Mouse (Mus musculus) embryonic facial prominence, embryonic 14.5 days (tissue): ENCODE measurements around the gene Hlx. TPM values are rescaled to one million over a fixed set of nuclear protein-coding genes. Genes with fewer than 3 reads are reported as not detected.
A peak's percentile ranks its signal among the peaks of the same experiment; 100 is the strongest.

Source experiments
- ATAC-seq: fragments of 200-750 bp; cut with Nextera tagmentation; 2 replicates; pipeline ENCODE4 v1.8.0; 2017; ENCODE audit warnings: low read depth, moderate number of reproducible peaks, moderate TSS enrichment
- DNase-seq: peaks from one replicate; pipeline ENCODE4 v3.0.0-alpha.2; 2015; ENCODE audit warnings: low spot score
- H3K27ac ChIP-seq: fragments of 300-500 bp; sonication (generic); replicated peaks from 2 replicates; pipeline ENCODE4 v1.5.1; 2014; ENCODE audit warnings: low read depth, mild to moderate bottlenecking, low read length, moderate library complexity
- H3K27me3 ChIP-seq: fragments of 300-500 bp; sonication (generic); replicated peaks from 2 replicates; pipeline ENCODE4 v1.6.1; 2014; ENCODE audit warnings: low read length; ENCODE audit not compliant: control insufficient read depth, insufficient read depth
- H3K36me3 ChIP-seq: fragments of 300-500 bp; sonication (generic); 2 replicates; pipeline ENCODE4 v1.6.1; 2014; ENCODE audit warnings: low read length, mixed read lengths; ENCODE audit not compliant: control insufficient read depth, insufficient read depth
- H3K4me1 ChIP-seq: fragments of 300-500 bp; sonication (generic); 2 replicates; pipeline ENCODE4 v1.6.1; 2014; ENCODE audit warnings: antibody characterized with exemption, low read length; ENCODE audit not compliant: control insufficient read depth, insufficient read depth
- H3K4me2 ChIP-seq: fragments of 300-500 bp; sonication (generic); 2 replicates; pipeline ENCODE4 v1.6.1; 2014; ENCODE audit warnings: low read depth, mild to moderate bottlenecking, low read length, moderate library complexity, mixed read lengths
- H3K4me3 ChIP-seq: fragments of 300-500 bp; sonication (generic); 2 replicates; pipeline ENCODE4 v1.5.1; 2014; ENCODE audit warnings: low read depth, mild to moderate bottlenecking, low read length
- H3K9ac ChIP-seq: fragments of 300-500 bp; sonication (generic); 2 replicates; pipeline ENCODE4 v1.6.1; 2014; ENCODE audit warnings: low read depth, mild to moderate bottlenecking, low read length, moderate library complexity, mixed read lengths
- H3K9me3 ChIP-seq: fragments of 300-500 bp; sonication (generic); 2 replicates; pipeline ENCODE4 v1.6.1; 2016; ENCODE audit warnings: low read length; ENCODE audit not compliant: control insufficient read depth
- WGBS: fragments of 180-500 bp; shearing (Covaris S2); extraction: QIAGEN DNeasy Blood & Tissue Kit; methylation state at CpG from one replicate; pipeline ENCODE4 v1.1.7; 2014; 5-methylcytosine and 5-hydroxymethylcytosine counted together
- polyA plus RNA-seq: library from polyadenylated mRNA; unstranded; fragments of >200 nt; fragmentation: Nextera tagmentation; extraction: Ambion mirVana; gene quantifications from 2 replicates; pipeline ENCODE4 v1.2.1, GENCODE M21; 2014

Gene Hlx
- polyA plus RNA-seq, 1 experiment from 2014 or later, result 14.4 TPM

DNA sequence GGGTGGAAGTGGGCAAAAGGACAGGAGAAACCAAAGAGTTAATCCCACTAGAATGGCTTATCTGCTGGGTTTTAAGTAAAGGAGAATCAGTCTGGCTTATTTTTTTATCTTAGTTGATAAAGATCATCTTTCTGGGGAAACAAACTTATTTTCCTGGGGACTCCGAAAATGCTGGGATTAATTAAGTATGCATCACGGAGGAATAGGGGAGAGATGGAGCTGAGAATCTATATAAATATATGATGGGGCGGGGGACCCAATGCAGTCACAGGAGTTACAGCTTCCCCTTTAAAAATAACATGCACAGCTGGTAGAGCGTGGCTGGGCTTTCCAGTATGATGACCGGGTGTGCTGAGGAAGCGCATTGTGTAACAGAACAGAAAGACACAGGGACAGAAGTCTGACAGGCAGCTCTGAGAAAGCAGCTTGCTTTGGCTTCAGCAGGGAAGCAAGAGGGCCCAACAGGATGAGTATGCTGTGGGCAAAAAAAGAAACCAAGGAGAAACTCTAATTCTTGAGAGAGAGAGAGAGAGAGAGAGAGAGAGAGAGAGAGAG, 3.8 kb downstream of the Hlx start:
- H3K4me1 ChIP-seq, result peaks cover 16% of the 10 kb centered on the region
- H3K36me3 ChIP-seq, result no peaks in the 10 kb centered on the region
- 0 out of 2 replicates have a peak overlapping the region, but pooled peaks have one; percentile 37 for H3K4me3 ChIP-seq
- WGBS, result 11% methylated on average over 6 of the region's 6 CpGs
- peak overlapping the region; percentile 93; the same call in 1 of the 2 replicates for H3K4me2 ChIP-seq
- H3K27ac ChIP-seq, result no peak overlapping the region
- ATAC-seq (no peak), DNase-seq (peak; percentile 42)
- peaks cover 97% of the 10 kb centered on the region for H3K27me3 ChIP-seq
- H3K9ac ChIP-seq, result no peak overlapping the region
- no peaks in the 10 kb centered on the region for H3K9me3 ChIP-seq

DNA sequence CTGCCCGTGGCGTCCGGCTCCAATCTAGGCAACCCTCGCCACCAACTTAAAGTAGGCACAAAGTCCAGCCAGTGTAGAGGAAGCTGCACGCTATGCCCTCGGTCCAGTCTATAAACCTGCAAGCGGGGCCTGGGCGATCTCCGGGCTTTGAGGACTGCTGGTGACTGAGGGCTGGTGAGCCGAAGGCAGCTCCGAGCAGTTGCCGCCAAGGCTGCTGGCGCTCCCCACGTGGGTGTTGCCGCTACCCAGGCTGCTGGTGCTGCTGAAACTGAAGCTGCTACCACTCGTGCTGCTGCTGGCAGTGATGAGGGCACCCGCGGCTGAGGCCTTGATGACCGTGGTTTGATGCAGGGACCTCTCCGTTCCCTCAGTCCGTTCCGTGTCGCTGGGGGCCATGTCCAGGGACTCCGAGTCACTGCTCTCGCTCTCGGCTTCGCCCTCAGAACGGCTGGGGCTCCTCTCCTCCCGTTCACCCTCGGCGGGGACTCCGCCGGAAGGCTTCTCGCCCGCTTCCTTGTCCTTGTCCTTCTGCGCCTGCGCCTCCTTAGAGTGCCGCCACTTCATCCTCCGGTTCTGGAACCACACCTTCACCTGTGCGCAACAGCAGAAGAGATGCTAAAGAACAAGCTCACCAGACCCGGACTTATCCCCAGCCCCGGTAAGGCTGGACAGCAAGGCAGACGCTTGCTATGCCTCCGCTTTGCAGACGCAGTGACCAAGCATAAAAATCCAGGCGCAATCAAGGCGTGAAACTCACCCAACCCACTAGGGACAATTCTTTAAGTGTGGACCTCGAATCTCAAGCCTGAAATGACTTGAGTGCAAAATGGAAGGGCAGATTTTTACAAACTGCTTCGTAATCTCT, 4.8 kb downstream of the Hlx start:
- Histone ChIP-seq H3K27ac (no peak overlapping the region), H3K4me2 (peak overlapping the region; percentile 56), H3K4me3 (peak overlapping the region; percentile 37), H3K36me3 (no peaks in the 10 kb centered on the region), H3K9me3 (no peaks in the 10 kb centered on the region), H3K27me3 (peaks cover 97% of the 10 kb centered on the region), H3K9ac (no peak overlapping the region; the same call in none of the 2 replicates), H3K4me1 (peaks cover 12% of the 10 kb centered on the region)
- DNase-seq (peak; percentile 40), ATAC-seq (peak; percentile 27; the same call in 1 of the 2 replicates)
- WGBS, result 4% methylated on average over 41 of the region's 49 CpGs

- no peak for DNase-seq
- 17% methylated on average over 16 of the region's 16 CpGs for WGBS
- H3K4me1 ChIP-seq, result peaks cover 7% of the 10 kb centered on the region
- H3K4me3 ChIP-seq, result peak overlapping the region; percentile 37
- H3K36me3 ChIP-seq, result no peaks in the 10 kb centered on the region
- H3K4me2 ChIP-seq, result peak overlapping the region; percentile 56; the same call in 1 of the 2 replicates
- no peak overlapping the region for H3K9ac ChIP-seq
- peaks cover 99% of the 10 kb centered on the region for H3K27me3 ChIP-seq
- no peaks in the 10 kb centered on the region for H3K9me3 ChIP-seq
- no peak for ATAC-seq
- H3K27ac ChIP-seq, result no peak overlapping the region
Measured at GRCm38 (mm10) chr1:184726576-184727300, 5.7 kb downstream of the Hlx start.

GRCm38 (mm10) chr1:184725318-184725790, 7.1 kb downstream of the Hlx start:
- DNase-seq (no peak), ATAC-seq (no peak)
- Histone ChIP-seq H3K27me3 (peaks cover 99% of the 10 kb centered on the region), H3K4me2 (no peak overlapping the region), H3K36me3 (no peaks in the 10 kb centered on the region), H3K4me3 (no peak overlapping the region), H3K9ac (no peak overlapping the region), H3K27ac (no peak overlapping the region), H3K9me3 (no peaks in the 10 kb centered on the region), H3K4me1 (peaks cover 3% of the 10 kb centered on the region; the same call in 1 of the 2 replicates)
- 12% methylated on average over 11 of the region's 11 CpGs for WGBS

GRCm38 (mm10) chr1:184724551-184725317, 7.7 kb downstream of the Hlx start:
- Histone ChIP-seq H3K4me2 (0 out of 2 replicates have a peak overlapping the region, but pooled peaks have one; percentile 3), H3K9ac (no peak overlapping the region), H3K27ac (no peak overlapping the region), H3K27me3 (peaks cover 99% of the 10 kb centered on the region), H3K4me1 (peaks cover 3% of the 10 kb centered on the region; the same call in 1 of the 2 replicates), H3K9me3 (no peaks in the 10 kb centered on the region), H3K36me3 (no peaks in the 10 kb centered on the region), H3K4me3 (no peak overlapping the region)
- ATAC-seq (no peak), DNase-seq (no peak)
- WGBS, result 3% methylated on average over 23 of the region's 23 CpGs

- no peak overlapping the region for H3K4me3 ChIP-seq
- H3K4me1 ChIP-seq, result peaks cover 3% of the 10 kb centered on the region; the same call in 1 of the 2 replicates
- peaks cover 99% of the 10 kb centered on the region for H3K27me3 ChIP-seq
- no peak for DNase-seq
- H3K9ac ChIP-seq, result no peak overlapping the region
- WGBS, result 11% methylated on average over 3 of the region's 3 CpGs
- no peaks in the 10 kb centered on the region for H3K9me3 ChIP-seq
- ATAC-seq, result no peak
- H3K27ac ChIP-seq, result no peak overlapping the region
- H3K36me3 ChIP-seq, result no peaks in the 10 kb centered on the region
- no peak overlapping the region for H3K4me2 ChIP-seq
Measured at GRCm38 (mm10) chr1:184723899-184724298, 8.5 kb downstream of the Hlx start.

GRCm38 (mm10) chr1:184721121-184721520, 11.3 kb downstream of the Hlx start:
- Histone ChIP-seq H3K4me2 (no peak overlapping the region), H3K36me3 (no peaks in the 10 kb centered on the region), H3K27ac (no peak overlapping the region), H3K4me3 (0 out of 2 replicates have a peak overlapping the region, but pooled peaks have one; percentile 1), H3K9ac (no peak overlapping the region), H3K4me1 (no peaks in the 10 kb centered on the region), H3K27me3 (peaks cover 98% of the 10 kb centered on the region), H3K9me3 (no peaks in the 10 kb centered on the region)
- 3% methylated on average over 9 of the region's 9 CpGs for WGBS
- ATAC-seq, result no peak
- no peak for DNase-seq
